Mouse (Mus musculus): ENCODE data around the gene Gm2564. TPM values are rescaled to one million over a fixed set of nuclear protein-coding genes. Genes with fewer than 3 reads are reported as not detected.
"Not testable (repeated sequence)": the region's sequence is repeated elsewhere in the genome, so short reads cannot be mapped to it uniquely, and the experiment has no call there.

Gm2564 gene
- 0.37 and 0.58 TPM in 2 replicates for polyA plus RNA-seq (2015; fragmentation: Nextera tagmentation; extraction: Ambion mirVana)

DNA sequence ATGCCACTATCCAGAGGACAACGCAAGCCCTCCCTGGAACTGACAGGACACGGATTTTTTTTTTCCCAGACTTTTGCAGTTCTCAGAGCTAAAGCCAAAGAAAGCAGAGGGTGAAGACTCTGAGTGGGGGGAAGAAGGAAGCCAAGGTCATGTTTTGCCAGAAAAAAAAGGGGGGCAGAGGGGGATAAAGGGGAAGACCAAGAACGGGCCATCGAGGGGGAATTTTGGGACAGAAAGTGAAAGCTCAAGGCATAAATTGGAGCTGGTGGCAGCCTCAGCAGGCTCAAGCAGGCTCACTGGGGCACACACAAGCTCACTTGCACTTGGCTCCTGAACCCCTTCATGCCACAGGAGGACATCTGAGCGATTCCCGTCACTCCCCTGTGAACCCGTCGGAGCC is at the start of gene Gm2564:
TSS of gene Gm2564 (plus strand) at position 301 of the 400 bp plus-strand sequence.
- not testable (repeated sequence) for H3K4me2 ChIP-seq; H3K4me1 ChIP-seq; H3K27ac ChIP-seq; ATAC-seq (ENCODE audit: insufficient read depth, low FRiP score, low read depth); H3K9ac ChIP-seq; H3K36me3 ChIP-seq; H3K9me3 ChIP-seq; H3K27me3 ChIP-seq (replicated peaks); H3K4me3 ChIP-seq (replicated peaks)
- no CpG with 5 or more reads among the region's 8 CpGs for WGBS

DNA sequence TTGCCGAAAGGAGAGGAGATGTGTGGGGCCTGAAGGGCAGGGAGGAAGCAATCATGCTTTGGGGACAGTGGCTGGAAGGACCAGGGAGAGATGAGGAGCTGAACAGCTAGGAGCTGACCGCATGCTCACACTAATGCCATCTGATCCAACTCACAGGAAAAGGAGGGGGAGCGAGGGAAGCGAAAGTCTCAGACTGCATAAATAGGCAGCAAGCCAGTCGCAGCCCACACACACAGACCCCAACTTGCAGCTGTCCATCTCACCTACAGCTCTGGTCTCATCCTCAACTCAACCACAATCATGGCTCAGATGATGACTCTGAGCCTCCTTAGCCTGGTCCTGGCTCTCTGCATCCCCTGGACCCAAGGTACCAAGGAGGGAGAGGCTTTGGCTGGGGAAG is 17.6 kb upstream of the Gm2564 start, which contains the start of gene Gm10591:
TSS of gene Gm10591 (plus strand) at position 301 of the 400 bp plus-strand sequence.
- not testable (repeated sequence) for H3K9ac ChIP-seq; H3K4me3 ChIP-seq (replicated peaks); H3K9me3 ChIP-seq; H3K4me2 ChIP-seq; H3K36me3 ChIP-seq; H3K27ac ChIP-seq; H3K27me3 ChIP-seq (replicated peaks); ATAC-seq (ENCODE audit: insufficient read depth, low FRiP score, low read depth); H3K4me1 ChIP-seq
- WGBS = no CpG with 5 or more reads among the region's 5 CpGs

DNA sequence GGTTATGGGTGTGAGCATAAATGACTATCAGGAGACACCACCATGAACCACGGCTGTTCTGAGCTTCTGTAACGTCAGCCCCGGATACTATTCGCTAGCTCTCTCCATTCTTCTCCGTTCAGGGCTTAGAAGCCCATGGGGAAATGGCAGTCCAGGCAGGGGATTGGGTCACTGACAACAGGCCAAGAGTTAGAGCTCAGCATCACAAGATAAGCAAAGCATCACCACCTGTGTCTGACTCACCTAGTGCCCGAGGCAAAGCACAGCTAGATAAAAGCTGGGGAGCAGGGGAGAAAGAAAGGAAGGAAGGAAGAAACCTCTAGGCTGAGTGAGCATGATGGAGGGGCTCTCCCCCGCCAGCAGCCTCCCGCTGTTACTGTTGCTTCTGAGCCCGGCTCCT is 25.4 kb downstream of the Gm2564 start, which contains the start of gene Ccl27b:
TSS of gene Ccl27b (plus strand) at position 301 of the 400 bp plus-strand sequence.
- ATAC-seq (ENCODE audit: insufficient read depth, low FRiP score, low read depth) = not testable (repeated sequence)
- no CpG with 5 or more reads among the region's 9 CpGs for WGBS

DNA sequence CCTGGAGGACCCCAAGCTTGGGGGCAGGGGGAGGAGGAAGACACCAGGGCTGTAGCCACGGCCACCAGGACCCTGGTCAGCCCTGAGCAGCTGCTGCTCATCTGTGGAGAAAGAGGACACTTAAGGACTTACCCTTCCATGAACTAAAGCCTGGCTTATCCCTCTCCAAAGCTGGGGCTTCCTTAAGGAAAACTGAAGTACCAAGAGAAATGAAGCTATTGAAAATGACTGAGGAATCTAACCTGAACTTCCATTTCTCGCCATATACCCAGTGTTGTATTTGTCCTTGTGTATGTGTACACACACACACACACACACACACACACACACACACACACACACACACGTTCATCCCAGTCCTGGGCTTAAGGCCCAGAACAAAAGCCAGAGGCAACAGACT is 32.3 kb downstream of the Gm2564 start, which contains the start of gene Il11ra2:
TSS of gene Il11ra2 (minus strand) at position 101 of the 400 bp plus-strand sequence.
- not testable (repeated sequence) for H3K4me2 ChIP-seq; H3K27ac ChIP-seq; H3K4me1 ChIP-seq; H3K4me3 ChIP-seq (replicated peaks); H3K27me3 ChIP-seq (replicated peaks); H3K36me3 ChIP-seq; H3K9ac ChIP-seq; H3K9me3 ChIP-seq; ATAC-seq (ENCODE audit: insufficient read depth, low FRiP score, low read depth)
- WGBS = no CpG with 5 or more reads among the region's 3 CpGs

More for the DNA sequence above, 25.4 kb downstream of the Gm2564 start, which contains the start of gene Ccl27b:
- not testable (repeated sequence) for H3K4me1 ChIP-seq; H3K27me3 ChIP-seq (replicated peaks); H3K27ac ChIP-seq; H3K9me3 ChIP-seq; H3K4me3 ChIP-seq (replicated peaks); H3K4me2 ChIP-seq; H3K9ac ChIP-seq; H3K36me3 ChIP-seq

DNA sequence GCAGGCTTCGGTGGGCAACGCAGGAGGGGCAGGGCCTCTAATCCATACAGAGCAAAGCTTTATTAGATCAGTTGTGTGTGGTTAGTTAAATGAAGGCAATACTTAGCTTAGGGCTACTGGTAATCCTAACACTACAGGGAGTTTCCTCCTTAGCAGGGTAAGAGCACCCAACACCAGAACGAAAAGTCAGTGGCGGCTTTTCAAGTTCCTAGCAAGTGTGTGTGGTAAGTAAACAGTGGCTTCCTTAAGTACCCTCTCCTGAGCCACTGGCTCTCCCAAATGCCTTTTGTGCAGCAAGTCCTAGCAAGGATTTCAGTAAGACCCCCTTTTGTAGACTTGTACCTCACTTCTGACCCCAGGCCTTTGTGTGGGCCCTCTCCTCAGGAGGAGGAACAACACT is 45.9 kb downstream of the Gm2564 start:
- not testable (repeated sequence) for H3K4me1 ChIP-seq; H3K36me3 ChIP-seq; H3K27me3 ChIP-seq (replicated peaks); H3K4me2 ChIP-seq; H3K4me3 ChIP-seq (replicated peaks); H3K9ac ChIP-seq; H3K9me3 ChIP-seq; H3K27ac ChIP-seq; ATAC-seq (ENCODE audit: insufficient read depth, low FRiP score, low read depth)
- WGBS = no CpG with 5 or more reads among the region's 4 CpGs

DNA sequence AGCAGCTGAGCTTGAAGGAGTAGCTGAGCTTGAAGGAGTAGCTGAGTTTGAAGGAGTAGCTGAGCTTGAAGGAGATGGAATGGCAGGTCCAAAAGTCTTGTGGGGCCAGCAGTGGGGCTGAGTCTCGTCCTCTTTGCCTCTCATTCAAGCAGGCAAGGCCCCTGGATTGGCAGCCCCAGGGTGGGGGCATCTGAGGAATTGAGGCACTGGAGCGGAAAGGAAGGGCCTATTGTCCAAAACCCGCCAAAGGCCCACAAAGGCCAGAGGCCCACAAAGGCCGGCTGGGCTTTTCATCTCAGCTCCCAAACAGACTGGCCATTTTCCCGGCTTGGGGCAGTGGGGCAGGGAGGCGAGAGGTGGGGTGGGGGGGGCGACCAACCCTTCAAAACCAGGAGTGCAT is 49.8 kb downstream of the Gm2564 start:
- not testable (repeated sequence) for H3K4me2 ChIP-seq; H3K4me3 ChIP-seq (replicated peaks); H3K27ac ChIP-seq; H3K9ac ChIP-seq; H3K36me3 ChIP-seq; H3K27me3 ChIP-seq (replicated peaks); ATAC-seq (ENCODE audit: insufficient read depth, low FRiP score, low read depth); H3K9me3 ChIP-seq; H3K4me1 ChIP-seq
- no CpG with 5 or more reads among the region's 7 CpGs for WGBS

DNA sequence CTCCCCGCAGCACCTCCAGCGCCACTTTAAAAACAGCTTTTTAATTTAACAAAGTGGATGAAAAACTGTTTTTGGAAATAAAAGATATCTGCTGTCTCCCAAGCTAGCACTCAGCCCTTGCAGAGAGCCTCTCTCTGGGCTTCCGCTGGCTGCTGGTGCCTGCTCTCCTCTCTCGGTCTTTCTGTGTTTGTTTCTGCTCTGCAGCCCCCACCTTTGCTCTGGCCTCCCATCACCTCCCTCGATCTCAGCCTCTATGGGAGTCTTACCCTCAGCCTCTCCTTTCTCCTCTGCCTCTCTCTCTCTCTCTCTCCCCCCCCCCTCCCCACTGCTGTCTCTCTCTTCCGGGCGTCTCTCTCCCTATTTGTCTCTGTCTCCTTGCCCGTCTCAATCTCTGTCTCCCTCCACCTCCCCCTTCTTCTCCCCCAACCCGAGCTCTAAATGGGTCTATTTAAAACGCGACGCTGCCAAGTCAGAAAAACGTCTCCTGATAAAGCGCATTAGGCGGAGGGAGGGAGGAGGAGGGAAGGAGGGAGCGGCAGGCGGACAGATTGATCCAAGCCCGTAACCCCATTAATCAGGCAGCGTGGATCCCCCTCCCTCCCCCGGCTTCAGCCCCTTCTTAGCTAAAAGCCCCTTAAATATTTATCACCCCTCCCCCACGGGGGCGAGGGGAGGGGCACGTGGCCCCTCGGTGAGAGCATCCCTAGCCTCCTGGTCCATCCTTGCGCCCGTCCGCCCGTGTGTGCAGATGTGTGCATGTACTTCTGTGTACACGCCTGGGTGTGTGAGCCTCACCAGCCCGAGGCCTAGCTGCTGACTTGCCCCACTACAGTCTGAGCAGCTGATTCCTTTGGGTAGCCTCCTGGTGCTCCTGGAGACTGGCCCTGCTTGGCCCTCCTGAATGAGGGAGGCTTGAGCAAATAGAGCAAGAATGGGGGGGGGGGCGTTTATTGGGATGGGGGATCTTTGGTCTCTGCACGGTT is 51.1 kb downstream of the Gm2564 start:
- not testable (repeated sequence) for H3K4me3 ChIP-seq (replicated peaks); ATAC-seq (ENCODE audit: insufficient read depth, low FRiP score, low read depth)
- WGBS = no CpG with 5 or more reads among the region's 32 CpGs

More for the DNA sequence above, 51.1 kb downstream of the Gm2564 start:
- not testable (repeated sequence) for H3K36me3 ChIP-seq; H3K27me3 ChIP-seq (replicated peaks); H3K9me3 ChIP-seq; H3K27ac ChIP-seq; H3K4me2 ChIP-seq; H3K9ac ChIP-seq; H3K4me1 ChIP-seq

Other genes starting within 250 kb of the Gm2564 start
- gene Gm21586, start 190.3 kb upstream of the Gm2564 start, polyA plus RNA-seq (2015; fragmentation: Nextera tagmentation; extraction: Ambion mirVana) = not detected in 2 replicates
- gene Gm2163, start 163.0 kb upstream of the Gm2564 start, polyA plus RNA-seq (2015; fragmentation: Nextera tagmentation; extraction: Ambion mirVana) = 0.06 and 0.08 TPM in 2 replicates
- gene Fam205a2, start 101.5 kb upstream of the Gm2564 start, polyA plus RNA-seq (2015; fragmentation: Nextera tagmentation; extraction: Ambion mirVana) = not detected in 2 replicates
- not detected in 2 replicates for gene Gm10591, start 17.5 kb upstream of the Gm2564 start, polyA plus RNA-seq (2015; fragmentation: Nextera tagmentation; extraction: Ambion mirVana)
- not detected in 2 replicates for gene Ccl27b, start 25.5 kb downstream of the Gm2564 start, polyA plus RNA-seq (2015; fragmentation: Nextera tagmentation; extraction: Ambion mirVana)
- gene Il11ra2, start 32.2 kb downstream of the Gm2564 start, polyA plus RNA-seq (2015; fragmentation: Nextera tagmentation; extraction: Ambion mirVana) = not detected in 2 replicates
- gene 4930578G10Rik, start 105.8 kb downstream of the Gm2564 start, polyA plus RNA-seq (2015; fragmentation: Nextera tagmentation; extraction: Ambion mirVana) = not detected in 2 replicates
- gene Ccl19, start 126.9 kb downstream of the Gm2564 start, polyA plus RNA-seq (2015; fragmentation: Nextera tagmentation; extraction: Ambion mirVana) = 0.45 TPM in 1 of 2 replicates, not detected in the other
- gene Ccl21a, start 144.3 kb downstream of the Gm2564 start, polyA plus RNA-seq (2015; fragmentation: Nextera tagmentation; extraction: Ambion mirVana) = 41.8 and 47.0 TPM in 2 replicates
- gene Fam205a1, start 224.2 kb downstream of the Gm2564 start, polyA plus RNA-seq (2015; fragmentation: Nextera tagmentation; extraction: Ambion mirVana) = not detected in 2 replicates
- gene Gm12394, start 227.1 kb downstream of the Gm2564 start, polyA plus RNA-seq (2015; fragmentation: Nextera tagmentation; extraction: Ambion mirVana) = 0.12 TPM in 1 of 2 replicates, not detected in the other
- 0.24 and 0.42 TPM in 2 replicates for gene Fam205c, start 244.5 kb downstream of the Gm2564 start, polyA plus RNA-seq (2015; fragmentation: Nextera tagmentation; extraction: Ambion mirVana)

Data from stomach, embryonic 15.5 days (tissue).